Mouse (Mus musculus) small intestine, adult 2 months (tissue): ENCODE measurements at regions not wholly inside any gene's neighbourhood (a gene's known extent, or its start where the extent isn't known, plus 50 kb on each side); places are given as distances from the start of the nearest gene placed in this dataset.

Experiments used
- CTCF ChIP-seq: fragments of 200-500 bp; IDR thresholded peaks from 2 replicates; pipeline ENCODE4 v1.5.1; 2012; ENCODE audit warnings: low read depth, mild to moderate bottlenecking, control low read depth, inconsistent platforms, low read length, moderate library complexity, mixed read lengths; ENCODE audit not compliant: insufficient replicate concordance, insufficient read length; ENCODE audit errors: extremely low read depth
- POLR2A ChIP-seq: fragments of 200-500 bp; IDR thresholded peaks from 2 replicates; pipeline ENCODE4 v1.6.1; 2012; ENCODE audit warnings: low read depth, mild to moderate bottlenecking, control low read depth, inconsistent platforms, low read length, moderate library complexity

DNA sequence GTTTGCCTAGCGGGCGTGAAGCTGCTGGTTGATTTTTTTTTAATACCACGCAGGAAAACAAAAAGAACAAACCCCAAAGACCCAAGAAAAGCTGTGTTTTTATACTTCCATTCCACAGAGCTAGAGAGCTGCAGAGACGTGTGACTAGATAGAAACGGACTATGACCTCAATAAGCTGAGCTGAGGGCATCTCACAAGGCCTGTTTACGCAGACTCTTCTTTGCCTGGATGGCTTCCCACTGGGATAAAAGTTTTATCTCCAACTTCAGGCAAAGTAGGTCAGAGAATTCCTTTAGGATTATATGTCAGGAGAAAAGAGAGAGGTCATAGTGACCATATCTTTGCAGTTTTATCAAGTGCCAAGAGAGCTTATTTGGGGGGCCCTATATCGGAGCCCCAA, 199.4 kb downstream of the Mreg start:
- TF ChIP-seq CTCF (no peak), POLR2A (no peak)
